Mouse (Mus musculus) G1E (cell line): ENCODE measurements at regions not wholly inside any gene's neighbourhood (a gene's known extent, or its start where the extent isn't known, plus 50 kb on each side); places are given as distances from the start of the nearest gene placed in this dataset.

ENCODE experiments used
- CTCF ChIP-seq: IDR thresholded peaks from 2 replicates; pipeline ENCODE4 v1.5.1; 2012; ENCODE audit warnings: low read depth, low read length, inconsistent platforms, mixed read lengths
- GATA1 ChIP-seq: IDR thresholded peaks from 2 replicates; pipeline ENCODE4 v1.6.1; 2012; ENCODE audit warnings: borderline replicate concordance, low read length, inconsistent platforms, mixed read lengths

- TF ChIP-seq CTCF (no peak), GATA1 (no peak)
Measured at GRCm38 (mm10) chr13:60440586-60440985, 161.2 kb upstream of the Dapk1 start.
